Mouse (Mus musculus) left cerebral cortex, postnatal 36 days (tissue): Measurements from ENCODE around the gene Zfp82. TPM values are rescaled to one million over a fixed set of nuclear protein-coding genes. Genes with fewer than 3 reads are reported as not detected.

Experiments
- DNase-seq, 2 experiments: peaks; one replicate each; pipeline ENCODE4 v3.0.0; 2021 to 2022; ENCODE audit warnings: low spot score in 2 of 2, mixed read lengths in 1 of 2
- intact Hi-C: fragments of 180-260 bp; cut with DNase I; formaldehyde crosslinking; loops from one replicate; pipeline ENCODE4 v1.15.1; 2025
- total RNA-seq, 2 experiments: library from RNA; stranded (reverse); gene quantifications; 2 replicates each; pipeline ENCODE4 v1.2.3; 2021

Gene Zfp82
- total RNA-seq, 2 experiments from 2014 or later = 3.4 to 4.5 TPM

GRCm38 (mm10) chr7:30053591-30053990 lies 19.1 kb downstream of the Zfp82 start:
- intact Hi-C loops = no loop called here

GRCm38 (mm10) chr7:30050882-30051548 lies 21.7 kb downstream of the Zfp82 start, which contains the start of gene Zfp14:
TSS of gene Zfp14 (minus strand) at chr7:30051380.
- DNase-seq = peak; percentile 92 to 93
- intact Hi-C loops = no loop called here

More at GRCm38 (mm10) chr7:30053591-30053990, 19.1 kb downstream of the Zfp82 start:
- DNase-seq = no peak

- intact Hi-C loops = no loop called here
- no peak for DNase-seq
Observed at GRCm38 (mm10) chr7:30048126-30048525, 24.6 kb downstream of the Zfp82 start.

GRCm38 (mm10) chr7:30044354-30044753 lies 28.3 kb downstream of the Zfp82 start:
- DNase-seq = no peak
- intact Hi-C loops = no loop called here

GRCm38 (mm10) chr7:30034331-30034730 lies 38.4 kb downstream of the Zfp82 start:
- intact Hi-C loops = no loop called here
- no peak for DNase-seq

- intact Hi-C loops = no loop called here
- DNase-seq = no peak
Observed at GRCm38 (mm10) chr7:30031379-30031778, 41.3 kb downstream of the Zfp82 start.

- intact Hi-C loops = no loop called here
- no peak for DNase-seq
Observed at GRCm38 (mm10) chr7:30030677-30031076, 42.0 kb downstream of the Zfp82 start.

GRCm38 (mm10) chr7:30028572-30028971 lies 44.1 kb downstream of the Zfp82 start:
- DNase-seq = no peak
- intact Hi-C loops = no loop called here

GRCm38 (mm10) chr7:30027331-30027730 lies 45.4 kb downstream of the Zfp82 start:
- DNase-seq = no peak
- intact Hi-C loops = no loop called here

- no peak for DNase-seq
- intact Hi-C loops = no loop called here
Observed at GRCm38 (mm10) chr7:30025358-30025757, 47.3 kb downstream of the Zfp82 start.

- no peak for DNase-seq
- intact Hi-C loops = no loop called here
Observed at GRCm38 (mm10) chr7:30023800-30024199, 48.9 kb downstream of the Zfp82 start.

- intact Hi-C loops = no loop called here
- no peak for DNase-seq
Observed at GRCm38 (mm10) chr7:30023324-30023723, 49.4 kb downstream of the Zfp82 start.

- intact Hi-C loops = loop anchor here (10.0 kb wide), 1 partner anchor 185 kb away; no protein-coding TSS in a partner anchor
Observed at GRCm38 (mm10) chr7:30019543-30019942, 53.2 kb downstream of the Zfp82 start.

GRCm38 (mm10) chr7:30017226-30017625 lies 55.5 kb downstream of the Zfp82 start:
- intact Hi-C loops = loop anchor here (10.0 kb wide), 1 partner anchor 188 kb away; no protein-coding TSS in a partner anchor
- DNase-seq = no peak

More at GRCm38 (mm10) chr7:30019543-30019942, 53.2 kb downstream of the Zfp82 start:
- no peak for DNase-seq

GRCm38 (mm10) chr7:30012956-30013363 lies 59.7 kb downstream of the Zfp82 start:
- intact Hi-C loops = loop anchor here (5.0 to 10.0 kb wide), 2 partner anchors 79 to 192 kb away; partner anchors contain the start of genes Gm26920, Zfp260 and Zfp566

GRCm38 (mm10) chr7:30010551-30011195 lies 62.0 kb downstream of the Zfp82 start:
- peak; percentile 41 to 55 for DNase-seq
- intact Hi-C loops = loop anchor here (5.0 to 10.0 kb wide), 2 partner anchors 82 to 194 kb away; partner anchors contain the start of genes Gm26920, Zfp260 and Zfp566

More at GRCm38 (mm10) chr7:30012956-30013363, 59.7 kb downstream of the Zfp82 start:
- DNase-seq = peak; percentile 30 to 59

- DNase-seq = peak; percentile 64 to 65
- intact Hi-C loops = loop anchor here (5.0 to 10.0 kb wide), 2 partner anchors 83 to 195 kb away; partner anchors contain the start of genes Gm26920, Zfp260 and Zfp566
Observed at GRCm38 (mm10) chr7:30009321-30010085, 63.2 kb downstream of the Zfp82 start.

- DNase-seq = no peak
- intact Hi-C loops = no loop called here
Observed at GRCm38 (mm10) chr7:30008020-30008690, 64.5 kb downstream of the Zfp82 start.

- intact Hi-C loops = no loop called here
- DNase-seq = no peak
Observed at GRCm38 (mm10) chr7:30007601-30008000, 65.1 kb downstream of the Zfp82 start.
